Mouse (Mus musculus): ENCODE data around the gene Cnnm2.

GRCm38 (mm10) chr19:46784502-46784901 lies 23.1 kb downstream of the Cnnm2 start:
- no peak for TF ChIP-seq CTCF (IDR thresholded peaks at IDR 0.05; ENCODE audit: extremely low read depth, insufficient read depth, low read length)
- no peak for TF ChIP-seq POLR2A (IDR thresholded peaks at IDR 0.05; ENCODE audit: extremely low read depth, insufficient read depth, low read length)

Measured in cortical plate, adult 2 months (tissue).